Mouse (Mus musculus): ENCODE results near the gene Wnt7a. TPM values are rescaled to one million over a fixed set of nuclear protein-coding genes. Genes with fewer than 3 reads are reported as not detected.

Wnt7a gene
- polyA plus RNA-seq (2014; fragmentation: Nextera tagmentation; extraction: Ambion mirVana) = 2.5 and 2.8 TPM in 2 replicates

DNA sequence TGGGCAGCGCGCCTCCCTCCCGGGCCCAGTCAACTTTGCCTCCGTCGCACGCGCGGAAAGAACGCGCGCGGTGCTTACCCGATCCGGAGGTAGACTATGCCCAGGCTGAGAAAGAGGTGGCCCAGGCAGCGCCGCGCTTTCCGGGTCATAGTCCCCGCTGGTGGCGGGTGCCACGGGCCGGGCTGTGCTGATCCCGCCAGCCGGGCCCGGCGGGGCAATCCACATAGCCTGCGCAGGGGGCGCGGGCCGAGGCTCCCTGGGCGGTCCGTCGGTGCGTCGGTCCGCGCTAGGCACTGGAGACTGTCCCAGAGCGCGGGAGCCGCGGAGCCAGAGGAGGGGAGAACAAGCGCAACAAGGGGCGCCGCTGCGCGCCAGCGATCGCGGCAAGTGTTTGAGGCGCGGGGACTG is at the start of gene Wnt7a:
TSS of gene Wnt7a (minus strand) at position 403 of the 408 bp plus-strand sequence.
- H3K27ac ChIP-seq (replicated peaks; ENCODE audit: low read depth, low read length) = no peak within 1 kb of the TSS
- H3K9ac ChIP-seq (ENCODE audit: low read length) = 0 out of 2 replicates have a peak within 1 kb of the TSS, but pooled peaks have one; percentile 7
- peak within 1 kb of the TSS; percentile 87 for H3K4me2 ChIP-seq (ENCODE audit: low read depth, severe bottlenecking)
- peak; percentile 38 for DNase-seq (ENCODE audit: low spot score)
- under 1% methylated on average over 51 of the region's 51 CpGs for WGBS
- ATAC-seq (ENCODE audit: insufficient number of reproducible peaks, low FRiP score, low TSS enrichment, low read depth) = peak; percentile 40; the same call in 1 of the 2 replicates
- H3K4me1 ChIP-seq (ENCODE audit: control insufficient read depth, insufficient read depth, low read length) = peaks cover 12% of the 10 kb centered on the region
- peak within 1 kb of the TSS; percentile 42 for H3K4me3 ChIP-seq (ENCODE audit: low read depth, low read length)
- H3K27me3 ChIP-seq (ENCODE audit: control insufficient read depth, insufficient read depth, low read length) = peaks cover 65% of the 10 kb centered on the region
- no peaks in the 10 kb centered on the region for H3K36me3 ChIP-seq (ENCODE audit: control insufficient read depth, insufficient read depth, low read length)
- H3K9me3 ChIP-seq (ENCODE audit: control insufficient read depth, low read length) = no peaks in the 10 kb centered on the region

DNA sequence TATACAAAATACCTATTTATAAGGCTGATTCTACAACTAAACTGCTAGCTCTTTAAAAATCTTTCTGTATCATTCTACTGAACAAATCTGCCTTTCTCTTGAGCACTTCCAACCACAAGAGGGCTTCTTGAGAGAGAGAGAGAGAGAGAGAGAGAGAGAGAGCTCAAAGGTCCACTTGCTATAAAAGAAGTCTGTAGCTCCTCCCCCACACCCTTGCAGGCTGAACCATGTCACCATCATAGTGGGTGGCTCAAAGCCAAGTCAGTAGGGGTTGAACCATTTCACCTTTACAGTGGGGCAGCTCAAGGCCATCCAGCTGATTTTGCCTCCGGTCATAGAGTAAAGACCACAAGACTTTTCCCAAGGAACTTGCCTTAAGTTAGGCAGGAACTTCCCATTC is 48.3 kb upstream of the Wnt7a start:
- WGBS = 88% methylated on average over 1 of the region's 1 CpGs
- Histone ChIP-seq H3K4me2 (ENCODE audit: low read depth, severe bottlenecking) (no peak overlapping the region), H3K4me3 (ENCODE audit: low read depth, low read length) (no peak overlapping the region), H3K36me3 (ENCODE audit: control insufficient read depth, insufficient read depth, low read length) (no peaks in the 10 kb centered on the region), H3K9ac (ENCODE audit: low read length) (no peak overlapping the region), H3K4me1 (ENCODE audit: control insufficient read depth, insufficient read depth, low read length) (no peaks in the 10 kb centered on the region), H3K27ac (replicated peaks; ENCODE audit: low read depth, low read length) (no peak overlapping the region), H3K27me3 (ENCODE audit: control insufficient read depth, insufficient read depth, low read length) (no peaks in the 10 kb centered on the region), H3K9me3 (ENCODE audit: control insufficient read depth, low read length) (no peaks in the 10 kb centered on the region)
- no peak for ATAC-seq (ENCODE audit: insufficient number of reproducible peaks, low FRiP score, low TSS enrichment, low read depth)
- no peak for DNase-seq (ENCODE audit: low spot score)

DNA sequence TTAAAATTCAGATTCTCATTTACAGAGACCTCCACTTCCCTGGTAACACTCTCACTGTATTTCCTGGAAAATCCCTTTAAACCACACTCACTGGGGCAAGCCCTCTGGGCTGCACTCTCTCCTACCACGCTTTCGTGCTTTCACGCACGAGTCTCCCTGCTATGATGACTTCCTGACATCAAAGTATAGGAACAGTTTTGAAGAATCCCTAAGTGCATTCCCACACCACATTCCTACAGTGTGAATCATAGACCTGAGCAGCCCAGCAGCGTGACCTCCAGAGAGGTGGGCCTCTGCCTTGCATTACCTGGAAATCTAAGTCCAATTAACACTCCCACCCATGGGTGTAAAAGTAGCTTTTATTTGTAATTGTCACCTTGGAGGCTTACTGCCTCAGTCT is 43.4 kb upstream of the Wnt7a start:
- 46% methylated on average over 5 of the region's 5 CpGs for WGBS

DNA sequence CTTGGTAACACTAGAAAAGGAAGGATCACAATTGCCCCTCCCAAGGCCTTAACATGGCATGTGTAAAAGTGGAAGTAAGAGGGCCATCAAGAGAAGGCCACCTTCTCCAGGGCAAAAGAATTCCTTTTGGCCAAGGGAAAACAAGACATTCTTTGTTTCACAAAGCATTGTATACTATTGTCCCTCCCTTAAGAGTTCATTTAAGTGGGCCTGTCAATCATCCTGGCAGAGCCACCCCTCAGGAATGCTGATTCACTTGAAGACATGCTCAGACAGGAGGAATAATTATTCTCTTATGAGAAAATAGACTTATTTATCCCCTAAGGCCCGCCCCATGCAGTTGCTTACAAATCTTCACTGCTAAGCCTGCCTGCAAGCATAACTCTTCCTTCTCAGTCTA is 40.9 kb upstream of the Wnt7a start:
- no peaks in the 10 kb centered on the region for H3K9me3 ChIP-seq (ENCODE audit: control insufficient read depth, low read length)
- 64% methylated on average over 1 of the region's 1 CpGs for WGBS

More for the DNA sequence above, 43.4 kb upstream of the Wnt7a start:
- no peaks in the 10 kb centered on the region for H3K27me3 ChIP-seq (ENCODE audit: control insufficient read depth, insufficient read depth, low read length)
- H3K9ac ChIP-seq (ENCODE audit: low read length) = no peak overlapping the region
- no peak overlapping the region for H3K4me3 ChIP-seq (ENCODE audit: low read depth, low read length)
- no peak overlapping the region for H3K4me2 ChIP-seq (ENCODE audit: low read depth, severe bottlenecking)
- H3K4me1 ChIP-seq (ENCODE audit: control insufficient read depth, insufficient read depth, low read length) = no peaks in the 10 kb centered on the region
- no peak overlapping the region for H3K27ac ChIP-seq (replicated peaks; ENCODE audit: low read depth, low read length)
- no peak for DNase-seq (ENCODE audit: low spot score)
- no peaks in the 10 kb centered on the region for H3K36me3 ChIP-seq (ENCODE audit: control insufficient read depth, insufficient read depth, low read length)
- H3K9me3 ChIP-seq (ENCODE audit: control insufficient read depth, low read length) = no peaks in the 10 kb centered on the region
- no peak for ATAC-seq (ENCODE audit: insufficient number of reproducible peaks, low FRiP score, low TSS enrichment, low read depth)

DNA sequence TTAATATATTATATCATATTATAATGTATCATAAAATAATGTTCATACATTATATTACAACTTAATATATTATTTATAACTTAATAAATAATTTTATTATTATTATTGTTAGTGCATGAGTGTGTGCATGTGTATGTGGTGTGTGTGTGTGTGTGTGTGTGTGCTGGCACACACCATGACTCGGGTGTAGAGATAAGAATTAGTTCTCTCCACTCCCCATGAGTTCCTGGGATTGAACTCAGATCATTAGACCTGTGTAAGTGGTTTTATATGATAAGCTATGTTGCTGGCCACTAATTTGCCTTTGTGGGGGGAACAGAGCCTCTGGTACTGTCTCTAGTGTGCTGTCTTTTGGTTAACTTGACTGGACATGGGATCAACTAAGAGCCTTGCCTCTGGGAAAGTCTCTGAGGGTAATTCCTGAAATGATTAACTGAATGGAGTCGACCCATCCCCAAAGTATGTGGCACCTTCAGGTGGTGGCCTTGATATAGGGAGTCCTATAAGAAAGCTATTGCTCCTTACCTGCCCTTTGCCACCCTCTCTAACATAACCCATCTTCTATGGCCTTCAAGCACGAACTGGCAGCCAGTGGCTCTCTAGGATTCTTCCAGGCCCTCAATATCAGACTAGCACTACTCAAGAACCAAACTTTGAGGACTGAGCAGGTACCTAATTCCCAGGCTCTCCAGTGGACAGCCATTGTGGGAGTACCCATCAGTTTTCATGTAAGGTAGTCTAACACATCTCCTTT is 38.5 kb upstream of the Wnt7a start:
- no peaks in the 10 kb centered on the region for H3K4me1 ChIP-seq (ENCODE audit: control insufficient read depth, insufficient read depth, low read length)
- H3K36me3 ChIP-seq (ENCODE audit: control insufficient read depth, insufficient read depth, low read length) = no peaks in the 10 kb centered on the region
- no peak overlapping the region for H3K4me3 ChIP-seq (ENCODE audit: low read depth, low read length)
- H3K9me3 ChIP-seq (ENCODE audit: control insufficient read depth, low read length) = no peaks in the 10 kb centered on the region
- H3K27me3 ChIP-seq (ENCODE audit: control insufficient read depth, insufficient read depth, low read length) = no peaks in the 10 kb centered on the region
- WGBS = 58% methylated on average over 3 of the region's 3 CpGs
- no peak overlapping the region for H3K4me2 ChIP-seq (ENCODE audit: low read depth, severe bottlenecking)
- DNase-seq (ENCODE audit: low spot score) (no peak), ATAC-seq (ENCODE audit: insufficient number of reproducible peaks, low FRiP score, low TSS enrichment, low read depth) (no peak)
- no peak overlapping the region for H3K27ac ChIP-seq (replicated peaks; ENCODE audit: low read depth, low read length)
- no peak overlapping the region for H3K9ac ChIP-seq (ENCODE audit: low read length)

More for the DNA sequence above, 40.9 kb upstream of the Wnt7a start:
- no peaks in the 10 kb centered on the region for H3K4me1 ChIP-seq (ENCODE audit: control insufficient read depth, insufficient read depth, low read length)
- DNase-seq (ENCODE audit: low spot score) (no peak), ATAC-seq (ENCODE audit: insufficient number of reproducible peaks, low FRiP score, low TSS enrichment, low read depth) (no peak)
- H3K4me2 ChIP-seq (ENCODE audit: low read depth, severe bottlenecking) = no peak overlapping the region
- no peak overlapping the region for H3K4me3 ChIP-seq (ENCODE audit: low read depth, low read length)
- no peak overlapping the region for H3K9ac ChIP-seq (ENCODE audit: low read length)
- H3K27me3 ChIP-seq (ENCODE audit: control insufficient read depth, insufficient read depth, low read length) = no peaks in the 10 kb centered on the region
- no peaks in the 10 kb centered on the region for H3K36me3 ChIP-seq (ENCODE audit: control insufficient read depth, insufficient read depth, low read length)
- no peak overlapping the region for H3K27ac ChIP-seq (replicated peaks; ENCODE audit: low read depth, low read length)

DNA sequence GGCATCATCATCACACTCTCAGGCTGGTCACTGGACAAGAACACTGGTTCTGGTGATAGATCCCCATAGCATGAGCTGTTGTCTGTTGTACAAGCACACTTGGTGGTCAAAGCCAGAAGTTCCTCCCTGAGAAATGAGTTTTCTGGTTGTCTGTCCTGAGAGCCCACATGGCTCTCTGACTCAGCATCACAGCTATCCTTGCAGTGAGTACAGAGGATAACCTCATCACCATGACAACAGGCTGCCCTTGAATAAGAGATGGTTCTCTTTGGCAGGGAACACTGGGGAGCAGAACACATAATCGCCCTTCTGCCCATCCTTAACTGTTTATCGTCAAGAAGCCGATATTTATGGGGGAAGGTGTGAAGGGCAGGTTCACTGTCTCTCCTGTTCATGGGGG is 34.2 kb upstream of the Wnt7a start:
- Histone ChIP-seq H3K9me3 (ENCODE audit: control insufficient read depth, low read length) (no peaks in the 10 kb centered on the region), H3K4me3 (ENCODE audit: low read depth, low read length) (no peak overlapping the region), H3K9ac (ENCODE audit: low read length) (no peak overlapping the region)

DNA sequence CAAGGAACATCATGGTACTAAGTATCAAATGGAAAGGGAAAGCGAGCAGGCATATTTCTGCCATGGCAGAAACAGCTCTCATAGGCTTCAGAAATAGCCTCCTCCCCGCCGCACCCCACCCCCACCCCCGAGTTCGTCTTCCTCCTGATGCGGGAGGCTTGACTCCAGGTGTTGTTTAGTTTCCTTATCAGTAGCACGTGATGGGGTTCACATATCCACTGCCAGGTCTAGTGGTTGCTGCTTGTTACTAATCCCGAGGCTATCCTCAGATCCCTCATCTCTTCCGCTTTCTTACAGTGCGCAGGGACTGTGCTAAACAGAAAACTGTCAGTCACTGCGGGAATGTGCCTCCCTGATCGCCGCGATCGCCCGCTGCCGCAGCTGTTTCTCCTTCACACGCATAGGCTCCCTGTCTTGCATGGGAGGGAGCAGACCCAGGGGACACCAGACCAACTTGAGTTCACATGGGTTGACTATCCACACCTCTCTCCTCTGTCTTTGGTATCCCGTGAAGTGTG is 30.0 kb upstream of the Wnt7a start:
- no peaks in the 10 kb centered on the region for H3K9me3 ChIP-seq (ENCODE audit: control insufficient read depth, low read length)
- H3K27me3 ChIP-seq (ENCODE audit: control insufficient read depth, insufficient read depth, low read length) = no peaks in the 10 kb centered on the region
- H3K4me2 ChIP-seq (ENCODE audit: low read depth, severe bottlenecking) = peak overlapping the region; percentile 87
- no peak overlapping the region for H3K27ac ChIP-seq (replicated peaks; ENCODE audit: low read depth, low read length)
- H3K4me1 ChIP-seq (ENCODE audit: control insufficient read depth, insufficient read depth, low read length) = peaks cover 2% of the 10 kb centered on the region; the same call in 1 of the 2 replicates
- H3K9ac ChIP-seq (ENCODE audit: low read length) = peak overlapping the region; percentile 51
- ATAC-seq (ENCODE audit: insufficient number of reproducible peaks, low FRiP score, low TSS enrichment, low read depth) (peak; percentile 67), DNase-seq (ENCODE audit: low spot score) (no peak)
- 5% methylated on average over 19 of the region's 19 CpGs for WGBS
- no peaks in the 10 kb centered on the region for H3K36me3 ChIP-seq (ENCODE audit: control insufficient read depth, insufficient read depth, low read length)
- H3K4me3 ChIP-seq (ENCODE audit: low read depth, low read length) = peak overlapping the region; percentile 43

More for the DNA sequence above, 34.2 kb upstream of the Wnt7a start:
- 74% methylated on average over 3 of the region's 3 CpGs for WGBS
- ATAC-seq (ENCODE audit: insufficient number of reproducible peaks, low FRiP score, low TSS enrichment, low read depth) (no peak), DNase-seq (ENCODE audit: low spot score) (no peak)
- Histone ChIP-seq H3K27ac (replicated peaks; ENCODE audit: low read depth, low read length) (no peak overlapping the region), H3K4me1 (ENCODE audit: control insufficient read depth, insufficient read depth, low read length) (peaks cover 2% of the 10 kb centered on the region; the same call in 1 of the 2 replicates), H3K4me2 (ENCODE audit: low read depth, severe bottlenecking) (no peak overlapping the region), H3K27me3 (ENCODE audit: control insufficient read depth, insufficient read depth, low read length) (no peaks in the 10 kb centered on the region), H3K36me3 (ENCODE audit: control insufficient read depth, insufficient read depth, low read length) (no peaks in the 10 kb centered on the region)

DNA sequence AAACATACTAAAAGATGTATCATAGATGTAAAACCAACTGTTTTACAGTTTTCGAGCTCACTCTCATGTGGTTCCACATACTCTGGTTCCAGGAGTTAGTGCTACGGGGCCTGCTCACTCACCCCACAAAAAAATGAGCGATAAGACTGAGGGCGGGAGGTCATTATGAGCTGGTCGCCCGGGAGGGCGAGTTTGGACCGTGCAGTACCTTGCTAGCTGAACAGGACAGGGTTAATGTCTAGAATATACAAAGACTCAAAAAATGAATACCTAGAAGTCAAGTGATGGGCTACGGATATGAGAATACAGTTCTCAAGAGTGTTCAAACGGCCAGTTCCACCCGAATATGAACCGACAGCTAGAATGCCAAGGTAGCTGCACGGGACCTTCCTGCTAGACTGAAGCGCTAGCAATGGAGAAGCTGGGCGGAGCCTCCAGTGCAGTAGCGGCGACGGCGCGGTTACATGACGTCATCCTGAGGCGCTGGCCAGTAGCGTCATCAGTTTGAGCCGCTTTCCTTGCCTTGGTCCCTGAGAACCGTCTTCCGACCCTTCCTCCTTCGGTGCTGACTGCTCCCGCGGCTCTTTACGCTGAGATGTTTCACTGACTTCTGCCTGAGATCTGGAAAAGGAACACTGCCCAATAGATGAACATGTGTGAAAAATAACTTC is 29.4 kb upstream of the Wnt7a start:
- peak; percentile 89 for ATAC-seq (ENCODE audit: insufficient number of reproducible peaks, low FRiP score, low TSS enrichment, low read depth)
- H3K4me2 ChIP-seq (ENCODE audit: low read depth, severe bottlenecking) = peak overlapping the region; percentile 87
- H3K36me3 ChIP-seq (ENCODE audit: control insufficient read depth, insufficient read depth, low read length) = no peaks in the 10 kb centered on the region
- no peaks in the 10 kb centered on the region for H3K27me3 ChIP-seq (ENCODE audit: control insufficient read depth, insufficient read depth, low read length)
- 2% methylated on average over 30 of the region's 30 CpGs for WGBS
- H3K9me3 ChIP-seq (ENCODE audit: control insufficient read depth, low read length) = no peaks in the 10 kb centered on the region
- no peak overlapping the region for H3K27ac ChIP-seq (replicated peaks; ENCODE audit: low read depth, low read length)
- H3K4me1 ChIP-seq (ENCODE audit: control insufficient read depth, insufficient read depth, low read length) = peaks cover 2% of the 10 kb centered on the region; the same call in 1 of the 2 replicates
- H3K9ac ChIP-seq (ENCODE audit: low read length) = peak overlapping the region; percentile 74
- peak overlapping the region; percentile 43 for H3K4me3 ChIP-seq (ENCODE audit: low read depth, low read length)
- peak; percentile 98 for DNase-seq (ENCODE audit: low spot score)

Measured in limb, embryonic 11.5 days (tissue).